Mouse (Mus musculus) mature B cell (primary cell): ENCODE measurements around the gene Slc35e3.
"Not testable (repeated sequence)": the region's sequence is repeated elsewhere in the genome, so short reads cannot be mapped to it uniquely, and the experiment has no call there.

Source experiments
- in situ Hi-C: fragments of 300-500 bp; cut with MboI; formaldehyde crosslinking; loops from 2 replicates; pipeline ENCODE4 v1.14.3; 2019

Slc35e3 gene

GRCm38 (mm10) chr10:117733626-117734025 lies 12.5 kb downstream of the Slc35e3 start:
- in situ Hi-C loops: not testable (repeated sequence)

DNA sequence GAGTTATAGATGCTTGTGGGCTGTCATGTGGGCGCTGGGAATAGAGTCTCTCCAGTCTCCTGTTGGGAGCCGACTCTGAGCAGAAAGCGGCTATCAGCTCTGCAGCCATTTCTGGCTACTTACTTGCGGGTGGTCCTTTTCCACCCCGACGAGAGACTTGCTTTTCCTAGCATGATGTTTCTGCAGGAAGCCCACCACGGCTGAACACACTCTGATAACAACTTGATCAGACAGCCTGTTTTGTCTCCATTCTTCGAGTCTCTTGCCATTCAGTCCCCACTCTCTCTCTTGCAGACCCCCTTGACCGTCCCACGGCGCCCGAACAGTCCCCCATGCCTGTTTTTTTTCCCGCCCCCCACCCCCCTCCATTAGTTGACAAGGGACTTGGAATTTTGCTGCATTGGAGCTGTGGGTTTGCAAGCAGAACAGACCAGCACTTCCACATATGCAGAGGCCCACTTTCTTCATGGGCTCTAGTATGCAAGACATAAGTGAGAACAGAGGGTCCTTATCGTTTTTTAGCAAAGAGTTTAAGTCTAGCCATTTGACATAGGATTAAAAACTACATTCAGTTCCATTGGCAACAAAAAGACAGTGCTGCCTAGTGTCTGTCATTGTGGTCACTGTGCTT lies 13.1 kb downstream of the Slc35e3 start:
- in situ Hi-C loops: no loop called here

- in situ Hi-C loops: no loop called here
Observed at GRCm38 (mm10) chr10:117732184-117732583, 14.0 kb downstream of the Slc35e3 start.

- in situ Hi-C loops: no loop called here
Observed at GRCm38 (mm10) chr10:117731244-117732101, 14.7 kb downstream of the Slc35e3 start.

- in situ Hi-C loops: no loop called here
Observed at GRCm38 (mm10) chr10:117730637-117731203, 15.4 kb downstream of the Slc35e3 start.

- in situ Hi-C loops: no loop called here
Observed at GRCm38 (mm10) chr10:117730140-117730539, 16.0 kb downstream of the Slc35e3 start.

- in situ Hi-C loops: no loop called here
Observed at GRCm38 (mm10) chr10:117729139-117729814, 16.9 kb downstream of the Slc35e3 start.

DNA sequence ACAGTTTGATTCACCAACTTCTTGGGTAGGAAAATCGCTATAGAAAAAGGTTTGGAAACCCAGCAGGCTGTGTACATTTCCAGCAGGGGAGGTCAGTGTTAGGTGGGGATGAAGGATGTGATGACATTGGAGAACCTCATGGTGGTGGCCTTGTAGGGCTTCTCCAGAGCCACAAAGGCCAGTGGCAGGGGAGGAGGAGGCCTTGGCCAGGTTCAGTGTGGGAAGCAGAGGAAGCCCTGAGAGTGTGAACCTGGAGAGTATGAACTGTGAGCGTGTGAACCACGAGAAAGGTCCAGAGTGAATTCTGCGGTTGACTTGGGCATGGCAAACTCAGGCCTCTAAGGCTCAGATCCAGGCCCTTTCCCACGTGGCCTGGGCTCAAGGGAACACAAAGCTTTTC lies 17.6 kb downstream of the Slc35e3 start:
- in situ Hi-C loops: no loop called here

DNA sequence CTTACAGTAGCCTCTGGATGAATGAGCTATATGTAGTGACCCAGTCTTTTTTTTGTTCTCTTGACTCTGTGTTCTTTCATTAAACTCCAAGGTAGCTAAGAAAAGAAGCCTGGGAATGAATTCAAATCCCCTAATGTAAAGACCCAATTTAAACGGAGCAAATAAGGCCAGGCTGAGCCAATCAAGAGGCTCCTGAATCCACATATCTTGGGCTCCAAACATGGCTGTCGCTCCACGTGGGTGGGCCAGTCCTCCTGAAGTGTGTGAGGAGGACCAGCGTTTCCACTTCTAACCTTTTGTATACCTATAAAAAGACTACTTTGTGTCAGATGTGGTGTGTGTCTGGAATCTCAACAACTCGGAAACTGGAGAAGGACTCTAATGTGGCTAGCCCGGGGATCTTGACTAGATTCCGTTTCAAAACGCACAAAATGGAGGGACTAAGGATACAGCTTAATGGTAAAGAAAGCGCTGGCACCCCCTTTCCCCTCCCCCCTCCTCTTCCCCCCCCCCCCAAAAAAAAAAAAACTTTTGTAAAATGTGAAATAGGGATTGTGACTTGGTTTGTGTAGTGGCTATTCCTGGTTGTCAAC lies 18.6 kb downstream of the Slc35e3 start:
- in situ Hi-C loops: no loop called here

DNA sequence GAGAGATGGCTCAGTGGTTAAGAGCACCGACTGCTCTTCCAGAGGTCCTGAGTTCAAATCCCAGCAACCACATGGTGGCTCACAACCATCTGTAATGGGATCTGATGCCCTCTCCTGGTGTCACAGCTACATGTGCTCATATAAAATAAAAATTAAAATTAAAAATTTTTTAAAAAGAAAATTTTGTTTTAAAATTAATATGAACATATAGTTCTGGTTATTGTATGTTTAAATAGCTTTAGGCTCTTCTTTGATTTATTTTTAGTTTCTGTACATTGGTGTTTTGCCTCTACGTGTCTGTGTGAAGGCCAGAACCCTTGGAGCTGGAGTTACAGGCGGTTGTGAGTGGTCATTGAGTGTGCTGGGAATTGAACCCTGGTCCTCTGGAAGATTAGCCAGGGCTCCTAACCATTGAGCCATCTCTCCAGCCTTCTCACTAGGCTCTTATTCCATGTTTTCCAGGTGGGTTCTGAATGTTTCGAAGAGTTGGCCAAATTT lies 19.2 kb downstream of the Slc35e3 start:
- in situ Hi-C loops: no loop called here

DNA sequence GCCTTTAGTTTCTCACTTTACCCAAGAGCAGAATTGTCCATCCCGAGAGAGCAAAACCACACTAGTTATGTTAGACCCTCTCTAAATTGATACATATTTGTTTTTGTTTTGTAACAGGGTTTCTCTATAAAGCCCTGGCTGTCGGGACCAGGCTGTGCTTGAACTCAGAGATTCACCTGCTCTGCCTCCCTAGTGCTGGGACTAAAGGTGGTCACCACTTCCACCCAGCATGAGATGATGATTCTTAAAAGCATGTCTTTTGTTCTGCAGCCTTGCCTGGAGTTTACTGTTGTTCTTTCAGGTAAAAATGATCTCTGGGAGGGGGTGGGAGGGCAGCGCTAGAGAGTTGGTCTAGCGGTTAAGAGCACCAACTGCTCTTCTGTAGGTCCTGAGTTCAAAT lies 19.8 kb downstream of the Slc35e3 start:
- in situ Hi-C loops: no loop called here

DNA sequence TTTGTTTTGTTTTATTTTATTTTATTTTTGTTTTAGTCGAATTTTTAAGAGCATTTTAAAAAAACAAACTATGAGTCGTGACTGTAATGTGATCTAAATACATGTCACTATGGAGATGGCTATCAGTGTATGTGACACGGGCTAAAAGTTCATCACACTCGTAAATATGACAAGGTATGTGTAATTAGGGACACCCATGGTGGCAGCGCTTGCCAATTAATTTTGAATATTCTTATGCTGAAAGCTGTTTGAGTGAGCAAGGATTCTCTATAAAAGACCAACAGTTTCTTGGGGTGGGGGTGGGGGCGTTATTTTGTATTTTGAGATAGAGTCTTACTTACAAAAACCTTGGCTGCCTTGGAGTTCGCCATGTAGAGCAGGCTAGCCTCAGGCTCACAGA lies 20.5 kb downstream of the Slc35e3 start:
- in situ Hi-C loops: no loop called here

DNA sequence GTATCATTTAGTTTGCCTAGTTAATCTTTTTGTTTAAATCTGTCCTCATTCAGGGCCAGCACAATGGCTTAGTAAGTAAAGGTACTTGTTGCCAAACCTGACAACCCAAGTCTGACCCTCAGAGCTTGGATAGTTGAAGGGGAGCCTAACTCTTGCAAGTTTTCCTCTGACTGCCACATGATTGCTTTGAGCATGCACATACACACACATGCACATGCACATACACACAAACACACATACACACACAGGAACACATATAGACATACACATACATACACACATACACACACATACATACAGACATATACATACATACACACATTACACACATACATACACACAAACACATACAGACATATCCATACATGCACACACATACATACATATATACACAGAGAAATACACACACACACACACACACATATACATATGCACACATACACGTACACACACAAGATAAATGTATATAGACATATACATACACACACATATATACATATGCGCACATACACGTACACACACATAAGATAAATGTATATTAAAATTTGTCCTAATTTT lies 21.3 kb downstream of the Slc35e3 start:
- in situ Hi-C loops: no loop called here

- in situ Hi-C loops: no loop called here
Observed at GRCm38 (mm10) chr10:117724136-117724718, 21.9 kb downstream of the Slc35e3 start.

DNA sequence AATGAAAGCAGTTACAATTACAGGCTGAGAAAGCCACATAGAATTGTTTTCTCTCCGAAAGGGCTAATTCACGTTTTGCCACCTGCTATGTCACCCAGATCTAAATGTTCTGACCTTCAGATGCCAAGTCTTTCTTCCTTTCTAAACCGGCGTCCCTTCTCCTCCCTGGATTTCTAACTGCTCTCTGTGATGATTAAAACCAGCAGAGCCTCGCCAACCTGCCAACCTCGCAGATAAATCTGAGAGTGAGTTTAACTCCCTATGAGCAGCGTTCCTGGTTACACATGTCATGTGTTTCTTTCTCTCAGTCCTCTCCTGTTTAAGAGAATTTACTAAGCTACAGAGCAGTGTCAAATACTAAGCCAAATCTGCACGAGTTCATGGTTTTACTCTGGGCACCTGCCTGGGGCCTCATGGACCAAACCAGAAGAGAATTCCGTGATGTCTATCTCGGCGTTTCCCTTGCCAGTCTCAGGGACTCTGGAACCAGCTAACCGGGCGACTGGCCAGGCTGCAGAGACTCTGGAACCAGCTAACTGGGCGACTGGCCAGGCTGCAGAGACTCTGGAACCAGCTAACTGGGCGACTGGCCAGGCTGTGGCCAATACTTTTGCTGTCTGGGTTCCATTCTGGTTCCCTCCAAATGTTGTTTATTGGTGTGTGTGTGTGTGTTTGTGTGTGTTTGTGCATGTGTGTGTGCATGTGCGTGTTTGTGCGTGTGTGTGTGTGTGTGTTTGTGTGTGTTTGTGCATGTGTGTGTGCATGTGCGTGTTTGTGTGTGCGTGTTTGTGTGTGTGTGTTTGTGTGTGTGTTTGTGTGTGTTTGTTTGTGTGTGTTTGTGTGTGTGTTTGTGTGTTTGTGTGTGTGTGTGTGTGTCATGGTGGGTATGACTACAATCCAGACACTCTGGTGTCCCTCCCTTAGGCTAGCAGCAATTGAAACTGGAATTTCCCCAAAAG lies 27.7 kb downstream of the Slc35e3 start:
- in situ Hi-C loops: no loop called here

GRCm38 (mm10) chr10:117717583-117717982 lies 28.6 kb downstream of the Slc35e3 start:
- in situ Hi-C loops: no loop called here

GRCm38 (mm10) chr10:117716686-117717085 lies 29.5 kb downstream of the Slc35e3 start:
- in situ Hi-C loops: no loop called here

GRCm38 (mm10) chr10:117715654-117716053 lies 30.5 kb downstream of the Slc35e3 start:
- in situ Hi-C loops: not testable (repeated sequence)

DNA sequence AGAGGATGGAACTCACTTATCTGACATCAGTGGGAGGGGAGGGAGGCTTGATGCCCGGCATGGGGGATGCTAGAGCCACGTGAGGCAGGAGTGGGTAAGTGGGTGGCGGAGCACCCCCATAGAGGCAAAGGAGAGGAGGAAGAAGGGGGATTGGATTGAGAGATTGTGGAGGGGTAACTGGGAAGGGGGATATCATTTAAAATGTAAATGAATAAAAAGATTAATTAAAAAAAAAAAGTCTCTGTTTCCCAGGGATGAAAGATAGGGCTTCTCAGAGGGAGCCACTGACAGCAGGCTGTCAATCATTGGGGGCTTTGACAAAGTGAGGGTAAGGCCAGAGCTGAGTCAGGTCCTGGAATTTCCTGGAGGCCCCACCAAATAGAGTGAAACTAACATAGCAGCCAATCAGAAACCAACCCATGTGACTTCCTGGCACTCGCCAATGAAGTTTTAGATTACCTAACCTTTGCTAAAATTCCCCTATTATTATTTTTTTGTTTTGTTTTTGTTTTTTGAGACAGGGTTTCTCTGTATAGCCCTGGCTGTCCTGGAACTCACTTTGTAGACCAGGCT lies 31.2 kb downstream of the Slc35e3 start:
- in situ Hi-C loops: no loop called here
